Mouse (Mus musculus): ENCODE data around the gene Cped1.

Cped1 gene

GRCm38 (mm10) chr6:22000881-22001280, 15.2 kb downstream of the Cped1 start:
- DNase-seq = no peak

- DNase-seq = no peak
Observed at GRCm38 (mm10) chr6:22001284-22001916, 15.7 kb downstream of the Cped1 start.

GRCm38 (mm10) chr6:22002521-22003199, 16.9 kb downstream of the Cped1 start:
- no peak for DNase-seq

- no peak for DNase-seq
Observed at GRCm38 (mm10) chr6:22003200-22003587, 17.5 kb downstream of the Cped1 start.

GRCm38 (mm10) chr6:22003959-22004543, 18.3 kb downstream of the Cped1 start:
- DNase-seq = no peak

- DNase-seq = no peak
Observed at GRCm38 (mm10) chr6:22008346-22008745, 22.6 kb downstream of the Cped1 start.

GRCm38 (mm10) chr6:22010258-22010657, 24.5 kb downstream of the Cped1 start:
- DNase-seq = no peak

GRCm38 (mm10) chr6:22010761-22011281, 25.1 kb downstream of the Cped1 start:
- no peak for DNase-seq

GRCm38 (mm10) chr6:22011546-22011945, 25.8 kb downstream of the Cped1 start:
- no peak for DNase-seq

GRCm38 (mm10) chr6:22012099-22012498, 26.4 kb downstream of the Cped1 start:
- no peak for DNase-seq

GRCm38 (mm10) chr6:22012501-22012900, 26.8 kb downstream of the Cped1 start:
- DNase-seq = no peak

- no peak for DNase-seq
Observed at GRCm38 (mm10) chr6:22013394-22013793, 27.7 kb downstream of the Cped1 start.

GRCm38 (mm10) chr6:22014291-22014911, 28.7 kb downstream of the Cped1 start:
- no peak for DNase-seq

GRCm38 (mm10) chr6:22017631-22018030, 31.9 kb downstream of the Cped1 start:
- DNase-seq = no peak

GRCm38 (mm10) chr6:22018768-22019445, 33.2 kb downstream of the Cped1 start:
- no peak for DNase-seq

GRCm38 (mm10) chr6:22019637-22020036, 33.9 kb downstream of the Cped1 start:
- no peak for DNase-seq

- no peak for DNase-seq
Observed at GRCm38 (mm10) chr6:22020696-22021095, 35.0 kb downstream of the Cped1 start.

GRCm38 (mm10) chr6:22021315-22021714, 35.6 kb downstream of the Cped1 start:
- DNase-seq = no peak

- DNase-seq = no peak
Observed at GRCm38 (mm10) chr6:22024168-22024567, 38.5 kb downstream of the Cped1 start.

GRCm38 (mm10) chr6:22025584-22026357, 40.1 kb downstream of the Cped1 start:
- no peak for DNase-seq

GRCm38 (mm10) chr6:22026358-22026673, 40.6 kb downstream of the Cped1 start:
- DNase-seq = no peak
